Mouse (Mus musculus) fat pad, adult 2 months (tissue): ENCODE data around the gene Nxpe5.
A peak's percentile ranks its signal among the peaks of the same experiment; 100 is the strongest.

Experiments
- DNase-seq: peaks from one replicate; pipeline ENCODE4 v3.0.0-alpha.2; 2011; ENCODE audit warnings: low read depth, low spot score; ENCODE audit errors: extremely low read depth

The Nxpe5 gene

DNA sequence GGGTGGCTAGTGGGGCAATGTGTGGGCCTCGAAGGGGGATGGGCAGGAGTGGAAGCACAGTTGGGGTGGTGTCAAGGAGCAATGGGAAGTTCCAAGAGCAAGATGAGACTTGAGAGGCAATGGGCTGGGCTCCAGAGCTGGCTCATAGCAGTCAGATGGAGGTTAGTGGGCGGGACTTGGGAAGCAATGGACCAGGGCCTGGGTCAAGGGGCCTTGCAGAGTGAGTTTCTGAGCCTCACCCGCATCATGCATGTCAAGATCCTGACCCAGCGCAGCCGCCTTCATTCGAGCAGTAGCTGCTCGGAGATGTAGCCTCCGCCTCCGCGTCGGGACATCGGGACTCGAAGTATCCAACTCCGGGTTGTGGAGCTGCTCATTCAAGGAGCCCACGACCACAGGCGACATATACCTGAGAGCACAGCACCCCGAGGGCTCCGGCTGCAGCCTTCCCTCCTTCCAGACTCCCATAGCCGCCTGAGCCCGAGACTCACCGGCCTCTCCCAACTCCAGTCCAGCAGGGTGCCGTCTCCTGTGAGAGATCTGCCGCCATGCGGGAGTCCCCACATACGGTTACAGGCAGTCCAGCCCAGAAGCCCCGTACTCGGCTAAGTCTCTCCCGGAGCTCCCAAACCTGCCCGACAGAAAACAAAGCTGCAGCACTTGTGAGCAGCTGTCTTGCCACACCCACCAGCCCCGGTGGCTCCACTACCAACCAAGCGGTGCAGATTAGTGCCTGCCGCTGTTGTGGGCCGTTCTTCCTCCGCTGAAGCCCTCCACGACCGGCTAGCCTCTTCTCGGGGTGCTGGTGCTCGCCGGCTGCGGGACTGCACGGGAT, 49.7 kb downstream of the Nxpe5 start:
- DNase-seq = no peak

DNA sequence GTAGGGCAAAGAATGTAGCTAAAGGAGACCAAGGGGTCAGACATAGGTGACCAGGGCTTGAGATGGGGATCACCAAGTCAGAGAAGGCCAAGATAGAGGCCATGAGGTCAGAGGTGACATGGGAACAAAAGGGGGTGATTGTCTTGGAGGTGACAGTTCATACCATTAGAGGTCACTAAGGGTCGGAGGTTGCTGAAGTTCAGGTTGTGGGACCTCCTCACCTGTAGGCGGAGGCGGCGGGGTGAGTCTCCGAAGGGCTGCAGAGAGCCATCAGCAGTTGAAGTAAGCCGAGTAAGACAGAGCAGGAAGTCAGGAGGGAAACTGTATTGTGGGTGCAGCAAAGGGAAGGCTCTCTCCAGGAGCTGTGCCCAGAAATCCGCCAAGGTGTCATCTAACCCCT, 52.3 kb downstream of the Nxpe5 start:
- DNase-seq = no peak

DNA sequence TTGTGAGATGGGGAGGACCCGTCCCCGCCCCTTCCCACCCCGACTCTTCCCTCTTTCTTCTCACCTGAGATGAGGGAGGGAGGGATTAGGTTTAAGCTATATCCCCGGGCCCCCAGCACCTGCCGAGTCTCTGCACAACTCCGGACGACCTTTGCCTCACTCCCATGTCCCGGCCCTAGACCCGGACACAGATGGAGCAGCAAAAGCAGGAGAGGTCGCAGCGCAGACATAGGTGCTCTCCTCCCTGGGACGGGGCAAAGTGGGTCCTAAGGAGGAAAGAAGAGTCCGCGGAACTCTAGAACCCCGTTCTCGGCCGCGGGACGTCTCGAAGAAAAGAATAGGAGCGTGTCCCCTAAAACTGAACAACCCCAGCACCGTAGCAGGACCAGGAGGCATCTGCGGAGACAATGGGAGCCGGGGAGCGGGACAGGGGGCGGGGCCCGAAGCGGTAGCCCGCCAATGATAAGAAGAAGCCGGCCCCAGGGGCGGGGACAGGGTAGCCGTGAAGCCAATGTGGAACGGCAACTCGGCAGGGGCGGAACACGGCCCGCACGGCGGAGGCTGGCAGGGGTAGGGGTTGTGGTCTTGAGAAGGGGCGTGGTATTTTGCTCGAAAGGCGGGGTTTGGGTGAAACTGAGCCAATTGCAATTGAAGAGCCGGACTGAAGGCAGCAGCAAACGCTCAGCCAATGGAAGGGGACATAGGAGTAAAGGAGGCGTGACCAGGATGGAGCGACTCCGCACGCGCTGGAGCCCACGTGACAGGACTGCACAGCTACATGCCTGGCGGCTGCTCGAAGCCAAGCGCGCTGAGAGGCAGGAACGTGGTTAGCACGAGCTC, 54.1 kb downstream of the Nxpe5 start, which contains the start of the genes Gm43720, Gpc2 and Stag3:
Gm43720 (minus strand) TSS at position 374 of the 840 bp plus-strand sequence.
Gpc2 (minus strand) TSS at position 421 of the 840 bp plus-strand sequence.
Stag3 (plus strand) TSS at position 656 of the 840 bp plus-strand sequence.
- DNase-seq = peak; percentile 79

DNA sequence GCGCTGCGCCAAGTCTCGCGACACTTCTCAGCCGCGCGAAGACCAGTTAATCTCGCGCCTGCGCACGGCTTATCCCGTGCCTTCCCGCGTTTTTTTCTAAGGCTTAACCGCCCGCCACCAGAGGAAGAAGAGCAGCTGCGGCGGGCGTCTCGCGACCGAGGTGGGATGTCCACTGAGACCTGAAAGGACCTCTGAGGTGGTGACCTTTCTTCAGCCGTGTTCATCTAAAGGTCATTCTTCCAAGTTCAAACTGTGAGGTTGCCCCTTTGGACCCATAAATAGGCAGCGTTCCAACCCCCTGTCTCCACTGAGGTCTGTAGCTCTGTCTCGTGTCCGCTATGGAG, 54.7 kb downstream of the Nxpe5 start:
- no peak for DNase-seq

DNA sequence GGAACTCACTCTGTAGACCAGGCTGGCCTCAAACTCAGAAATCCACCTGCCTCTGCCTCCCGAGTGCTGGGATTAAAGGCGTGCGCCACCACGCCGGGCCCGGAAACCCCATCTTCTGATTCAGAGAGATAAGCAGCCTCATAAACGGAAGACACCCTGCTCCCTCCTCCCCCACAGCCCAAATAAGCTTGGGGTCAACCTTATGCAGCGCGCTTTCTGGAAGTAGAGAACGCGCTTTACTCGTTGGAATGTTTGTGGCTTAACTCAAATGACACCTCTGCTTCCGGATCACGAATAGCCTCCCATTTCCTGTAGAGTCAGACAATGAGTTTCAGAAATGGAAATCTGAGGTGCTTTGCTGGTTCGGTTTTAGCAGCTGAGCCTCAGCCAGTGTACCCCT, 55.1 kb downstream of the Nxpe5 start:
- DNase-seq = no peak

DNA sequence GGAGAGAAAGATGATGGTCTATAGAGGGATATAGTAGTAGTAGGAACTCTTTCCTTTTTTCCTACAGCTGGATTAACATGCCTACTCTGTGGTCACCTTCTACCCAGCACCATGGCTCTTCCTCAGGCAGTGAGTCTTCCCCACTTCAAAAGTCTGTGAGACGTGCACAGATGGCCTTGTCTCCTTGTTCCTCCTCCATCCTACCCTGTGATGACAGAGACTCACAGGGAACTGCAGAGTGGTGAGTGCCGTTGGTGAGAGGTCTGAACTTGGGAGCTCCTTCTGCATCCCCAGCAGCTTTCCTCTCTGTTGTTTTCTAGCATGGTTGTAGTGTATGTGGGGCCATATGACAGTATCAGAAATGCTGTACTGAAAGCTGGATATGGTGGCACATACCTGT, 56.1 kb downstream of the Nxpe5 start:
- no peak for DNase-seq

DNA sequence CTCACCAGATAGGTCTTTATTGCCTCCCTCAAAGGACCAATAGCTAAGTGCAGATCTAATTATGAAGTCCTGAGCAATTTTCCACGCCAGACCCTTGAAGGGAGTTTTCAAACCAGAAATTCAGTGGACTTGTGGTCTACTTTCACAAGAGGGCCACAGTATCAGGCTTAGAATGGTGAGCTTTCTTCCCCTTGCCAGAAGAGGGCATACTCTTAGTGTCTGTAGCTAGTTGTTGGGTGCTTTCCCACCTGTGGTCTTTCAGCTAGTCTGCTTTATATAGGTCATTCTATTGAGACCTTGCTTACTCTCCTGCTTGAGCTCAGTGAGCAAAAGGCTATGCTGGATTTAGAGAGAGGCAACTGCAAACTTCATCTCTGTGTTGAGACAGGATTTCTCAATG, 57.8 kb downstream of the Nxpe5 start:
- DNase-seq = no peak

DNA sequence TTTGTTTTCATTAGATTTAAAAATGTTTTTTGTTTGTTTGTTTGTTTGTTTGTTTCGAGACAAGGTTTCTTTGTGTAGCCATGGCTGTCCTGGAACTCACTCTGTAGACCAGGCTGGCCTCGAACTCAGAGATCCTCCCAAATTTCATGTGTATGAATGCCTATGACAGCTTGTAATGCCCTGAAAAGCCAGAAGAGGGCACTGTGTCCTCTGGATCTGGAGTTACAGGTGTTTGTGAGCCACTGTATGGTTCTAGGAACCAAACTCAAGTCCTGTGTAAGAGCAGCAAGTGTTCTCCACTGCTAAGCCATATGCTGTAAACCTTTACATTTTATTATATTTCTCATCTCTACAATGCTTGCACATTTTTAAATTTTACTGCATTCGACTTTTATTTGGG, 62.2 kb downstream of the Nxpe5 start:
- DNase-seq = no peak

DNA sequence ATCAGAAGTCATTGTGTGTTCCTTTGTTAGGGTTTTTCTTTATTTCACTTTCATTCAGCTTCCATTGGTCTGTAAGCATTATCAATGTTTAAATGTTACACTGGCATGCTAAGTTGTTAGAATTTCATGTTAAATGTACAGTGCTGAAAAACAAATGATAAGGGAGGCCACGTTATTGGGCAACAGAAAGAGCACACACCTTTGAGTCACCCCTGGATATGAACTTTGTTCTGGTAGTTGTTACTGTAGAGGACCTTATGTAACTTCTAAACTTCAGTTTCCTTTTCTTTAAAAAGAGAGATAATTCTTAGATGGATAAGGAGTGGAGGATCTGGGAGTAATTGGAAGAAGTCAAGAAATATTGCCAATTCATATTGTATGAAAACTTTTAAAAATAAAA, 65.9 kb downstream of the Nxpe5 start:
- DNase-seq = no peak

DNA sequence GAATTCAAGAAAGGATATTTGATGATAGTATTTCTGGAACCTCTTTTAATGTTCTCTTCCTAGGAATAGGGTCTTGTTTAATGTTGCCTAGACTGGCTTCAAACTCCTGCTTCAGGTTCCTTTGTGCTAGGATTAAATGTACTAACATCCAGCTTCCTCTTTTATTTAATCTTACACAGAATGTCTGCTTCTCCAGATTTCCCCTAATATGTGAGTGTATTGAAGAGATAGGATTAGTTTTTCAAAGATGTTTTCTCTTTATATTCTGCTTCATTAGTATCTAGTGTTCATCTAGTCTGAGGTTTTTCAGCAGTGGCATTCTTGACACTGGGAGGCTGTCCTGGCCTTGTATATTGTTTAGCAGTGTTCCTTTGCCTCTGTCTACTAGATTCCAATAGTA, 68.5 kb downstream of the Nxpe5 start:
- DNase-seq = no peak

DNA sequence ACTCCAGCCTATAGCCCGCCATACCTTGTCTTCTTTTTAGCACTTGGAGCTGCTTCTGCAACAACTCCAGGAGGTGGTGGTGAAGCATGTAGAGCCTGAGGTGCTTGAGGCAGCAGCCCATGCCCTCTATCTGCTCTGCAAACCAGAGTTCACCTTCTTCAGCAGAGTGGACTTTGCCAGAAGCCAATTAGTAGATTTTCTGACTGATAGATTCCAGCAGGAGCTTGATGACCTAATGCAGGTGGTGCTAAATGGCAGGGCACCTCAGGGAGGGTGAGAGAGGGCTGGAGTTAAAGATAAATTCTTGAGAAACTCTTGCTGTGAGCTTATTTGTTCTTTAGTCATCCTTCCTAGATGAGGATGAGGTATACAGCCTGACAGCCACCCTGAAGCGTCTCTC, 73.9 kb downstream of the Nxpe5 start:
- no peak for DNase-seq
